Mouse (Mus musculus): ENCODE results near the gene Foxn3.

Foxn3 gene

DNA sequence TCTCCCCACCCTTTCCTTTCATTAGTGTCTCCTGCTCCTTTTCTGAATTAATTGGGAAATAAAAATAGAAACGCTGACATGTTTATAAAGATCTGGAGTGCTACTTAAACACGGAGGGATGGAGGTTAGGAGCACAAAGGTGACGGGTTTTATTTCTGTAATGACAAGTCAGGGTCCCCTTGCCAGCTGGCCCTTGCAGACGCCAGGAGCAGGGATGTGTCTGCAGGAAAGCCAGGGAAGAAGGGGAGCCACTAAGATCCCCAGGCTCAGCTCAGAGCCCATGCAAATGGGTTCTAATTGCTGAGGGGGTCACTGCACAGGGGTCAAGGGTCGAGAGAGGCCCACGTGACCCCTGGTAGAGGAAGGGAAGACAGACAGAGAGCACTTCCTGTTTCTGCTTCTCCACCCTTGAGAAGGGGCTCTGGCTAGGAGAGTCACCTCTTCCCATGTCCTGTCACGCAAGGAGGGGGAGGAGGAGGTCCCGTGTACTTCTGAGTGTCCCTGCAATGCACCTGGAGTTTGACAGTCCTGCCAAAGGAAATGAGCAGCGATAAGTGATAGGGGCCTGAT lies 36.7 kb downstream of the Foxn3 start:
- no peak for DNase-seq (ENCODE audit: low spot score in 2 of 2)

- no peak for DNase-seq (ENCODE audit: low spot score in 2 of 2)
These were observed 40.5 kb downstream of the Foxn3 start for GRCm38 (mm10) chr12:99522882-99523281.

DNA sequence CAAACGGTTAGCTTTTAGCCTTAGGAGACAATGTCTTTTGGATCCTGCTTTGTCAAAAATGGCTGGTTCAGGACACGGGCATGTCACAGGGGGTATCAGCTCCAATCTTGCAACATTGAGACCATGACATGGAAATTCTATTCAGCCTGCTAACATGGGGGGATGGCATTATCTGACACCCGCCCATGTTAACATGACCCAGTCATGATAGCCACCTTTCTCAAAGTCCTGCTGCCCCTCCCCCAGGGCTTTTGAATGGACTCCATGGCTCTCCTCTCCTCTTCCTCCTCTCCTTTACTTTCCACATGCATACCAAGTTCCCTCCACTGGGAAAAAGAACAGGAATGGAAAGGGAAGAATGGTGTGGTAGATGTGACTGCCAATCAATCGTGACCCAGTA lies 43.5 kb downstream of the Foxn3 start:
- no peak for DNase-seq (ENCODE audit: low spot score in 2 of 2)

DNA sequence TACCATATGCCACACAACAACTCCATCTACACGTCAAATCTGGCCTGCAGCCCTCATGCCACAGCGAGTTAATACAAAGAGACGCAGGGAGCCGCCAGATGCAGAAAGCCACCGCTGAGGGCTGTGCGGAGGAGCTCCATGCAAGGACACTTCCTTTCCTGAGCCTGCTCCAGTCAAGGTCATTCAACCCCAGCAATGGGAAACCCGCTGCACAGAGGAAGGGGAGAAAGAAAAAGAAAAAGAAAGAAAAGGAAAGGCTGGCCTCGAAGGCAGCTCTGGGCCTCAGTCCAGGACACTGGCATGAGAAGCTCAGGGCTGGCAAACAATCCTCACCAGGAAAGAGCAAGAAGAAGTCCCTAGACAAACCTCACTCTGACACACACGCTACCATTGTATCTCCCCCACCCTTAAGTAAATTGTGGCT lies 44.2 kb downstream of the Foxn3 start:
- peak in 1 of 2 experiments; percentile 19 for DNase-seq (ENCODE audit: low spot score in 2 of 2)

GRCm38 (mm10) chr12:99518640-99519039 lies 44.7 kb downstream of the Foxn3 start:
- no peak for DNase-seq (ENCODE audit: low spot score in 2 of 2)

DNA sequence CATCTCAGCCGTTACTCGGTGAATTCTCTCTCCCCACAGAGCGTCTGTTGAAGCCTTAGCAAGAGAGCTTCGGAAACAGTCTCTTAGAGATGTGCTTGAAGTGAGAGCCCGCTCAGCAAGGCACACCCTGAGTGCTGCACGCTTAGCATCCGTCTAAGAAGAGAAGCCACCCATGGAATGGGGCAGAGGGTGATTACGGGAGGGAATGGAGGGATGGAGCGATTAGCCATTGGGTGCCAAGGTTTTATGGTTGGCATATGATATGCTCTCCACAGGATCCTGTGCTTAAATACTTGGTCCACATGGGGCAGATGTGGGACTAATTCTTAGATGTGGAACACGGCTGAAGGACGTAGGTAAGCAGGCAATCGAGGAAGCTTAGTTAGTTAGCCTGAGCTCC lies 45.3 kb downstream of the Foxn3 start:
- no peak for DNase-seq (ENCODE audit: low spot score in 2 of 2)

DNA sequence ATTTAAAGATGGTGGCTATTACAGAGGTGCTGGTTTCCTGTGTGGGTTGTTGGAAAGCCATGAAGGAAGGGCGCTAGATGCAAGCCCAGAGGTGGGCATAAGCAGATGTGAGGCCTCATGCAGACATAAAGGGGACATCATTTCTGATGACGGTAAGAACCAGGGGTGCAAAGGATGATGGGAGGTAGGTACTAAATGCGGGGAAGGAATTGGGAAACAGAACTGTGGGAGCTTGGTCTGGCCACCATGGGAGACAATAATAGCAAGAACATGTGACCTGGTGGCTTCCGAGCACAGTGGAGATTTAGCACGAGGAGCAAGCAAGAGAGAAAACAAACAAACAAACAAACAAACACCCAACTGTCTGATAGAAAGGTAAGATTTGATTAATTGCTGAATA lies 46.1 kb downstream of the Foxn3 start:
- no peak for DNase-seq (ENCODE audit: low spot score in 2 of 2)

DNA sequence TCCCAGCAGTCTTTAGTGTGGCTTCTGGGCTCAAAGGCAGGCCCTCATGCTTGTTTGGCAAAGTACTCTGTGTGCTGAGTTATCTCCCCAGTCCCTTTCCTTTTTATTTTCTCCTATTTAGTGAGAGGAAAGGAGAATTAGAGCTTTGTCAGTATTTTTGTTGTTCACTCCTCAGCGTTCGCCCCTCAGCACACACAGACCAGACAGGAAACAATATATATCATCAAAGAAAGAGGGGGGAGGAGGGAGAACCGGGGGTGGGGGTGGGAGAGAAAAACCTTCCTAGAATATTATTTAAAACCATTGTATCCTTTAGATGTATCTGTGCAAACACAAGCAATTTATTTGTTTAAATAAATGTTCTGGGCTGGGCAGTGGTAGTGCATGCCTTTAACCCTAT lies 47.9 kb downstream of the Foxn3 start:
- DNase-seq (ENCODE audit: low spot score in 2 of 2): no peak

DNA sequence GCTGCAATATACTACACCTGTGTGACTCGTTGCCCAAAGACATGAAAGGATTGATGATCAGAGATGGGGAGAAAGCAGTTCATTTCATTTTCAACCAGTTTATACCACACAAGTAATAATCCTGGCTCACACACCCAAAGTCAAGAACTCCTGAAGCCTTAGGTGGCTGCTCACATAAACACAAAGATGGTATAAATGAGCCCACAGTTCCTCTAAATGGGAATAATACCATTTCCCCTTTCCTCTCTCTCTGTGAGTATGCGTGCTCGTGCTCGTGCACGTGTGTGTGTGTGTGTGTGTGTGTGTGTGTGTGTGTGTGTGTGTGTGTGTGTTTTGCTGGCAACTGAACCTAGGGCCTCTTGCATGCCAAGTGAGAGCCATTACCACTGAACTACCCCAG lies 51.7 kb downstream of the Foxn3 start:
- DNase-seq (ENCODE audit: low spot score in 2 of 2): no peak

GRCm38 (mm10) chr12:99510759-99511158 lies 52.6 kb downstream of the Foxn3 start:
- DNase-seq (ENCODE audit: low spot score in 2 of 2): no peak

GRCm38 (mm10) chr12:99502225-99502624 lies 61.2 kb downstream of the Foxn3 start:
- DNase-seq (ENCODE audit: low spot score in 2 of 2): no peak

GRCm38 (mm10) chr12:99498978-99499694 lies 64.2 kb downstream of the Foxn3 start:
- DNase-seq (ENCODE audit: low spot score in 2 of 2): peak; percentile 49 to 65

- DNase-seq (ENCODE audit: low spot score in 2 of 2): no peak
These were observed 65.0 kb downstream of the Foxn3 start for GRCm38 (mm10) chr12:99498189-99498977.

- no peak for DNase-seq (ENCODE audit: low spot score in 2 of 2)
These were observed 66.4 kb downstream of the Foxn3 start for GRCm38 (mm10) chr12:99496945-99497344.

- no peak for DNase-seq (ENCODE audit: low spot score in 2 of 2)
These were observed 73.2 kb downstream of the Foxn3 start for GRCm38 (mm10) chr12:99490216-99490615.

GRCm38 (mm10) chr12:99489001-99489592 lies 74.3 kb downstream of the Foxn3 start:
- no peak for DNase-seq (ENCODE audit: low spot score in 2 of 2)

- no peak for DNase-seq (ENCODE audit: low spot score in 2 of 2)
These were observed 83.0 kb downstream of the Foxn3 start for GRCm38 (mm10) chr12:99480372-99480771.

DNA sequence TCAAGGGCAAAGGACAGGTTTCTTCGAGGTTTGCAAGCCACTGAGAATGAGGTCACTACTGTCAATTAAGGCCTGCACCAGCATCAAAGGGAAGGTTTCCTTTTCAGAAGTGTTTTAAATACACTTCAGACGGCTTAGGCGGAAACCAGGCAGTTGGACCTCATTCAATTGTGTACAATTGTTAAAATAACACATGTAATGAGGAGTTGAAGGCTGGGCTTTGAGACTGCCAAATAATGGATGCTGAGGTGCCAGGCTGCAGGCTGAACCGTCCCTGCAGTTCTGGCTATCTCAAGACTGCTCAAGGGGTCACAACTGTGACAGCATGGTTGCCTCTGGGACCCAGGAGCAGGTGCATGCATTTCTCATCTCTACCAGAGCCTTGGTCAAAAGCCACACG lies 89.2 kb downstream of the Foxn3 start:
- DNase-seq (ENCODE audit: low spot score in 2 of 2): no peak

DNA sequence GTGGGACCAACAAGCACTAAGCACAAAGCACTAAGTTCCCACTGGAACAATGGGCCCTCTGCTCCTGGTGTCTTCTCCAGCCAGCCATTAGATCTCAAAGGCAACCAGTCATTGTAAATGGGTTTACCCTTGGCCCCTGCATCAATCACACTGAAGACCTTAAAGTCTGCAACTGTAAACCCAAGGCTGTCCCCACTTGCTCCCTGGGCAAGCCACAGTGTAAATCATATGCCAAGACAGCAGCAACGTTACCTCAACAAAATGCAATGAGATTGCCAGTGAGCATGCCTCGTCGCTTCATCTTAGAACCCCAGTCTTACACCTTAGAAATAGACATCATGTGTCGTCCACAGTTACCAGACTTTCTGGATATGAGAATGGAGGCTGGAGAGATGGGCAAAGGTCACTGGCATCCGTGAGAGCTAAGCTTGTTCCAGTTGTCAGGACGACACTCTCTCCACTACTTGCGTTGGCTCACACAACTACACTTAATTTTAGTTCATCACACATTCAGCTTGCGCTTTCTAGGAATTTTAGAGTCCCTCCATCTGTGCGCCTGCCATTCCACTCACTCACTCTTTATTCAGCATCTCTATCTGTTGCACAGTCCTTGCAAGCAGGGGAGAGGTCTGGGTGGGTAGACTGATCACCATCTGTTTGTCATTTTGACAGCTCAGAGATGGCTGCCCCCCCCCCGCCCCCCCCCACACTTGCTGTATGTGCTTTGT lies 89.8 kb downstream of the Foxn3 start:
- DNase-seq (ENCODE audit: low spot score in 2 of 2): peak in 1 of 2 experiments; percentile 54

DNA sequence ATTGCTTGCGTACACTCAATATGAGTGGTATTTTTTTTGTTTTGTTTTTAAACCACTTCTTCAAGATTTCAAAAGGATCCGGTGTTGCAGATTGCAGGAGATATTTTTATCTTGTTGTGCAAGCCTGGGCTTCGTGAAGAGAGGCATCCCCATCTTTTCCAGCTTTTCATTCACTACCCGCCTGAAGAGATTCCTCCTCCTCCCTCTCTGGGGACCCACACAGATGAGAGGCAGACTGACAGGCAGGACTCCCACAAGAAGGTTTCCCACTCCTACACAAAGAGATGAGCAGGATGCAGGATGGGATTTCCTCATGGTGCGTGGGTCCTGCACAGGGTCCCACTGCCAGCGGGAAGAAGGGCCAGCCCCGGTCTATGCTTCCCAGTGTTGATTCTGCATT lies 92.0 kb downstream of the Foxn3 start:
- no peak for DNase-seq (ENCODE audit: low spot score in 2 of 2)

GRCm38 (mm10) chr12:99467884-99468311 lies 95.5 kb downstream of the Foxn3 start:
- DNase-seq (ENCODE audit: low spot score in 2 of 2): no peak
